Mouse (Mus musculus) forebrain, embryonic 15.5 days (tissue): ENCODE measurements around the gene Ctc1. TPM values are rescaled to one million over a fixed set of nuclear protein-coding genes. Genes with fewer than 3 reads are reported as not detected.
"Not testable (repeated sequence)": the region's sequence is repeated elsewhere in the genome, so short reads cannot be mapped to it uniquely, and the experiment has no call there.

Experiments used
- ATAC-seq: fragments of 200-750 bp; cut with Nextera tagmentation; replicated peaks from 2 replicates; pipeline ENCODE4 v1.8.0; 2017; ENCODE audit warnings: mild to moderate bottlenecking, moderate TSS enrichment, moderate library complexity
- H3K27ac ChIP-seq: fragments of 300-500 bp; sonication (generic); replicated peaks from 2 replicates; pipeline ENCODE4 v1.5.1; 2015; ENCODE audit warnings: mild to moderate bottlenecking, inconsistent platforms
- H3K27me3 ChIP-seq: fragments of 300-500 bp; sonication (generic); 2 replicates; pipeline ENCODE4 v1.6.1; 2015; ENCODE audit warnings: inconsistent platforms
- H3K36me3 ChIP-seq: fragments of 300-500 bp; sonication (generic); 2 replicates; pipeline ENCODE4 v1.6.1; 2015; ENCODE audit warnings: mild to moderate bottlenecking, inconsistent platforms
- H3K4me1 ChIP-seq: fragments of 300-500 bp; sonication (generic); 2 replicates; pipeline ENCODE4 v1.6.1; 2015; ENCODE audit warnings: inconsistent platforms
- H3K4me2 ChIP-seq: fragments of 300-500 bp; sonication (generic); replicated peaks from 2 replicates; pipeline ENCODE4 v1.6.1; 2015; ENCODE audit warnings: mild to moderate bottlenecking, inconsistent platforms
- H3K4me3 ChIP-seq: fragments of 300-500 bp; sonication (generic); 2 replicates; pipeline ENCODE4 v1.5.1; 2015; ENCODE audit warnings: mild to moderate bottlenecking, inconsistent platforms
- H3K9ac ChIP-seq: fragments of 300-500 bp; sonication (generic); replicated peaks from 2 replicates; pipeline ENCODE4 v1.6.1; 2015; ENCODE audit warnings: mild to moderate bottlenecking, inconsistent platforms
- H3K9me3 ChIP-seq: fragments of 300-500 bp; sonication (generic); 2 replicates; pipeline ENCODE4 v1.6.1; 2016; ENCODE audit warnings: inconsistent platforms
- WGBS: fragments of 180-500 bp; shearing (Covaris S2); methylation state at CpG from one replicate; pipeline ENCODE4 v1.1.7; 2015; ENCODE audit warnings: mixed read lengths; 5-methylcytosine and 5-hydroxymethylcytosine counted together
- polyA plus RNA-seq: library from polyadenylated mRNA; unstranded; fragments of >200 nt; fragmentation: Nextera tagmentation; extraction: Ambion mirVana; gene quantifications from 2 replicates; pipeline ENCODE4 v1.2.1, GENCODE M21; 2015

The Ctc1 gene
- polyA plus RNA-seq, 1 experiment from 2014 or later = 65.9 TPM

DNA sequence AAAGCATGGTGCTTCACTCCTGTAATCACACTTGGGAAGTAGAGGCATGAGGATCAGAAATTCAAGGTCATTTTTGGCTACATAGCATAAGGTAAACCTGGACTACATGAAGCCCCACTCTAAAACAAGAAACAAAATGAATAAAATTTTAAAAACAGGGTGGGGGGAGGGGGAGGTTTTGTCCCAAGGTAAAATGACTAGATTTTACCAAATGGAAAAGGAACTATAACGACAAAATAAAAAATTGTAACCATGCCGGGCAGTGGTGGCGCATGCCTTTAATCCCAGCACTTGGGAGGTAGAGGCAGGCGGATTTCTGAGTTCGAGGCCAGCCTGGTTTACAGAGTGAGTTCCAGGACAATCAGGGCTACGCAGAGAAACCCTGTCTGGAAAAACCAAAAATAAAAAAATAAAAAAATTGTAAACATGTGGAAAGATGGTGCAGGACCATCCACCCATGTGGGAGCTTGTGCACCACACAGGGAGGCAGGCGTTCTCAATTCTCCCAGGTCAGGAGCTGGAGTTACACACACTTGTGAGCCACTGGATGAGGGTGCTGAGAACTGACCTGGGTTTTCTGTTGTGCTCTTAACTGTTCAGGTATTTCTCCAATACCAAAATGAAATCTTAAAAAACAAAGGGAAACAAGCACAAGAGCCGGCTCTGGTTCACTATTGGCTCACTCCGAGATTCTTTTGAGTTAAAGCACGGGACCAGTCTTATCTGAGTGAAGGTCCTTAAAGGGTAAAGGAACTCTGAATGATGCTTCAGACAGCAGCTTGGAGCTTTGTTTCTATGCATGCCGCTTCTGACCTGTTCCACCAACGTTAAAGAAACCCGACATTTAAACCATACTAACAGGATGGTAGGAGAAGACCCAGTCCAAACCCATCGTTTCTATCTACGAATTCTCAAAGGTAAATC lies 5.0 kb upstream of the Ctc1 start:
- ATAC-seq = no peak
- Histone ChIP-seq H3K27me3 (no peaks in the 10 kb centered on the region), H3K4me3 (no peak overlapping the region), H3K9me3 (no peaks in the 10 kb centered on the region), H3K27ac (no peak overlapping the region), H3K4me2 (no peak overlapping the region), H3K9ac (no peak overlapping the region), H3K4me1 (peaks cover 36% of the 10 kb centered on the region), H3K36me3 (no peaks in the 10 kb centered on the region)
- WGBS = 93% methylated on average over 15 of the region's 15 CpGs

- 76% methylated on average over 2 of the region's 2 CpGs for WGBS
- H3K27me3 ChIP-seq, ATAC-seq, H3K36me3 ChIP-seq, H3K9me3 ChIP-seq: not testable (repeated sequence)
- H3K4me1 ChIP-seq = peaks cover 39% of the 10 kb centered on the region
- H3K9ac ChIP-seq = 0 out of 2 replicates have a peak overlapping the region, but pooled peaks have one; percentile 63
- peak overlapping the region; percentile 86 for H3K4me2 ChIP-seq
- peak overlapping the region; percentile 90 for H3K27ac ChIP-seq
- peak overlapping the region; percentile 56 for H3K4me3 ChIP-seq
These were observed 4.3 kb upstream of the Ctc1 start for GRCm38 (mm10) chr11:69011445-69011844.

- Histone ChIP-seq H3K9ac (peak overlapping the region; percentile 63), H3K4me1 (peaks cover 42% of the 10 kb centered on the region), H3K9me3 (no peaks in the 10 kb centered on the region), H3K4me3 (peak overlapping the region; percentile 56), H3K36me3 (no peaks in the 10 kb centered on the region), H3K4me2 (peak overlapping the region; percentile 86), H3K27ac (peak overlapping the region; percentile 90), H3K27me3 (no peaks in the 10 kb centered on the region)
- peak; percentile 63 for ATAC-seq
- WGBS = 2% methylated on average over 18 of the region's 18 CpGs
These were observed 3.6 kb upstream of the Ctc1 start for GRCm38 (mm10) chr11:69012071-69012601.

DNA sequence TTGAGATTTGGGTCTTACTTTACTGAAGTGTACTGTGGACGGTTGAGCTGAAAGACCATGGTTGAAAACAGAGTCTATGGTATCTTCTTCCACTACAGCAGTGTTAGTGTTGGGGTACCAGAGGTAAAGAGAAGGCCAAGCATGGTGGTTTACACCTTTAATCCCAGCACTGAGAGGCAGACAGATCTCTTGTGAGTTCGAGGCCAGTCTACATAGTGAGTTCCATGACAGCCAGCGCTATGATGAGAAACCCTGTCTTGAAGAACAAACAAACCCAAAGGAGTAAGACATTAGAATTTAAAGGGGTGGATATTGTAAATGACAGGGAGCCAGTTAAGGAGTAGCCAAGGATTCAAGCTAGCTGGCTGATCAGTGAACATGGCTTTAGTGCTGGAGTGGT lies 1.0 kb downstream of the Ctc1 start:
- Histone ChIP-seq H3K27me3 (no peaks in the 10 kb centered on the region), H3K27ac (peak overlapping the region; percentile 94), H3K4me1 (peaks cover 22% of the 10 kb centered on the region), H3K9me3 (no peaks in the 10 kb centered on the region), H3K4me2 (peak overlapping the region; percentile 60), H3K4me3 (peak overlapping the region; percentile 68), H3K36me3 (peaks cover 2% of the 10 kb centered on the region), H3K9ac (peak overlapping the region; percentile 94)
- ATAC-seq = no peak
- WGBS = 60% methylated on average over 3 of the region's 3 CpGs

DNA sequence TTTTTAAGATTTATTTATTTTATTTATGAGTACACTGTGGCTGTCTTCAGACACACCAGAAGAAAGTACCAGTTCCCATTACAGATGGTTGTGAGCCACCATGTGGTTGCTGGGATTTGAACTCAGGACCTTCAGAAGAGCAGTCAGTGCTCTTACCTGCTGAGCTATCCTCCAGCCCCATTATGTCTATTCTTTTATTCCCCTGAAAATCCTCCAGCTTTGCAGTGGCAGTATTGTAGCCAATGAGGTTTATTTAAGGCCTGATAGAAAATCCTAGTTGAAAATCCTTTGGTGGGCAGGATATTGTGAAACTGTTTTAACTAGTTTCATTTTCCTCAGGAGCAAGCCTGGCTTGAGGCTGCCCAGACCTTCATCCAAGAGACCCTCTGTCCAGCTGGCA lies 5.0 kb downstream of the Ctc1 start:
- Histone ChIP-seq H3K9ac (no peak overlapping the region), H3K4me1 (peaks cover 11% of the 10 kb centered on the region), H3K36me3 (peaks cover 41% of the 10 kb centered on the region), H3K4me2 (no peak overlapping the region), H3K27me3 (no peaks in the 10 kb centered on the region), H3K9me3 (no peaks in the 10 kb centered on the region), H3K27ac (no peak overlapping the region), H3K4me3 (no peak overlapping the region)
- no peak for ATAC-seq

- Histone ChIP-seq H3K27ac (no peak overlapping the region), H3K9me3 (no peaks in the 10 kb centered on the region), H3K4me2 (no peak overlapping the region), H3K4me1 (no peaks in the 10 kb centered on the region), H3K36me3 (peaks cover 95% of the 10 kb centered on the region), H3K9ac (no peak overlapping the region), H3K27me3 (no peaks in the 10 kb centered on the region), H3K4me3 (no peak overlapping the region)
- WGBS = 89% methylated on average over 3 of the region's 3 CpGs
- no peak for ATAC-seq
These were observed 10.9 kb downstream of the Ctc1 start for GRCm38 (mm10) chr11:69026562-69026961.

- ATAC-seq = no peak
- Histone ChIP-seq H3K9ac (no peak overlapping the region), H3K4me3 (no peak overlapping the region), H3K9me3 (no peaks in the 10 kb centered on the region), H3K27ac (no peak overlapping the region), H3K4me1 (no peaks in the 10 kb centered on the region), H3K27me3 (no peaks in the 10 kb centered on the region), H3K4me2 (no peak overlapping the region), H3K36me3 (peaks cover 93% of the 10 kb centered on the region)
- WGBS = 58% methylated on average over 2 of the region's 2 CpGs
These were observed 13.1 kb downstream of the Ctc1 start for GRCm38 (mm10) chr11:69028805-69029204.

DNA sequence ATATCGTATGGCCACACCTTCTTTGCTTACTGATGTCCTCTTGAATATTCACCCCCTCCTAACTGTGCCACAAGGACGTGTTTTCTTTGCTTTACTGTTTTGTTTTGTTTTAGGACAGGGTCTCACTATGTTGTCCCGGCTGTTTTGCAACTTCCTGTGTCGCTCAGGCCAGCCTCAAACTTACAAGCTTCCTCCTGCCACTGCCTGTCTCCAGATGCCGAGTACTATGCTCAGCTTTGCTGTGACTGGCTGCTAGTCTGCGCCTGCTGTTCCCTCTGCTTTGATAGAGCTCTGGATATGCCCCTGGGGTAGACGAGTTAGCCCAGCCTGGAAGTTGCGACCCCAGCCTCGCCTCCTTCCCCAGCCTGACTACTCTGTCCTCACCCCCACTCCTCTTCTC lies 17.8 kb downstream of the Ctc1 start:
- no peak overlapping the region for H3K27ac ChIP-seq
- H3K4me3 ChIP-seq = no peak overlapping the region
- no peaks in the 10 kb centered on the region for H3K27me3 ChIP-seq
- no peaks in the 10 kb centered on the region for H3K9me3 ChIP-seq
- H3K9ac ChIP-seq = no peak overlapping the region
- no peak overlapping the region for H3K4me2 ChIP-seq
- WGBS = 87% methylated on average over 9 of the region's 9 CpGs
- peaks cover 19% of the 10 kb centered on the region for H3K4me1 ChIP-seq
- ATAC-seq = no peak
- peaks cover 56% of the 10 kb centered on the region for H3K36me3 ChIP-seq

- Histone ChIP-seq H3K27ac (no peak overlapping the region), H3K4me2 (no peak overlapping the region), H3K36me3 (peaks cover 50% of the 10 kb centered on the region), H3K9ac (no peak overlapping the region), H3K4me1 (peaks cover 30% of the 10 kb centered on the region), H3K4me3 (no peak overlapping the region), H3K9me3 (no peaks in the 10 kb centered on the region), H3K27me3 (no peaks in the 10 kb centered on the region)
- ATAC-seq = no peak
- 95% methylated on average over 3 of the region's 3 CpGs for WGBS
These were observed 18.9 kb downstream of the Ctc1 start for GRCm38 (mm10) chr11:69034585-69034984.

GRCm38 (mm10) chr11:69035411-69035810 lies 19.7 kb downstream of the Ctc1 start:
- WGBS = 79% methylated on average over 9 of the region's 9 CpGs
- Histone ChIP-seq H3K36me3 (peaks cover 42% of the 10 kb centered on the region), H3K27ac (peak overlapping the region; percentile 71), H3K9me3 (no peaks in the 10 kb centered on the region), H3K4me1 (peaks cover 30% of the 10 kb centered on the region), H3K4me3 (peak overlapping the region; percentile 59; the same call in 1 of the 2 replicates), H3K27me3 (no peaks in the 10 kb centered on the region), H3K9ac (peak overlapping the region; percentile 16; the same call in 1 of the 2 replicates), H3K4me2 (peak overlapping the region; percentile 49)
- ATAC-seq = no peak

DNA sequence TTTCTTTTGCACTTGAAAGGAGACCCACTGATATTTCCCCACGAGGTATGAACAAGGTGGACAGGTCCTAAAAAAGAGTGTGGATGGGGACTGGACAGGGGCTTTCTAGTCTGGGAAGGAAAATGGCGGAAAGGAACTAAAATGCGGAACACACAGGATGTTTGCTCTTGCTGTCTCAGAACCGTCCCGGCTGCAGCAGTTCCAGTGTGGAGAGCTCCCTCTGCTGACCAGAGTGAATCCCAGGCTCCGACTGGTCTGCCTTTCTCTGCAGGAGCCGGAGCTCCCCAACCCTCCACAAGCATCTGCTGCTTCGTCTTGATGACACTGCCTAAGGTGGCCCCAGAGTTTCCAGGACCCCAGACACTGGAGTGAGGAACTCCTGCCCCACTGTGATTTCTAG lies 20.1 kb downstream of the Ctc1 start:
- Histone ChIP-seq H3K4me3 (peak overlapping the region; percentile 59), H3K9ac (peak overlapping the region; percentile 16; the same call in 1 of the 2 replicates), H3K36me3 (peaks cover 37% of the 10 kb centered on the region), H3K27me3 (no peaks in the 10 kb centered on the region), H3K4me1 (peaks cover 30% of the 10 kb centered on the region), H3K27ac (peak overlapping the region; percentile 71), H3K9me3 (no peaks in the 10 kb centered on the region), H3K4me2 (peak overlapping the region; percentile 49)
- 4% methylated on average over 8 of the region's 8 CpGs for WGBS
- ATAC-seq = peak; percentile 14; the same call in 1 of the 2 replicates

GRCm38 (mm10) chr11:69036486-69037230 lies 20.9 kb downstream of the Ctc1 start:
- Histone ChIP-seq H3K9me3 (no peaks in the 10 kb centered on the region), H3K4me3 (peak overlapping the region; percentile 59), H3K4me1 (peaks cover 30% of the 10 kb centered on the region), H3K36me3 (peaks cover 29% of the 10 kb centered on the region), H3K9ac (peak overlapping the region; percentile 62), H3K4me2 (peak overlapping the region; percentile 49), H3K27ac (peak overlapping the region; percentile 81), H3K27me3 (no peaks in the 10 kb centered on the region)
- no peak for ATAC-seq
- 9% methylated on average over 20 of the region's 20 CpGs for WGBS
